Mouse (Mus musculus): ENCODE data around the gene Pef1. TPM values are rescaled to one million over a fixed set of nuclear protein-coding genes. Genes with fewer than 3 reads are reported as not detected.
A peak's percentile ranks its signal among the peaks of the same experiment; 100 is the strongest.

Gene Pef1
- polyA plus RNA-seq, 1 experiment from 2014 or later, result 62.1 TPM

- ATAC-seq, result no peak
- H3K9me3 ChIP-seq (replicated peaks; ENCODE audit: control insufficient read depth, low read length, poor library complexity, severe bottlenecking), result no peaks in the 10 kb centered on the region
- H3K4me3 ChIP-seq (ENCODE audit: low read depth, low read length), result no peak overlapping the region
- H3K27ac ChIP-seq (ENCODE audit: low read length), result no peak overlapping the region
- 53% methylated on average over 3 of the region's 3 CpGs for WGBS
- peaks cover 3% of the 10 kb centered on the region; the same call in 1 of the 2 replicates for H3K4me1 ChIP-seq (ENCODE audit: control insufficient read depth, insufficient read depth, low read length)
- H3K4me2 ChIP-seq (ENCODE audit: low read length), result no peak overlapping the region
- H3K27me3 ChIP-seq (ENCODE audit: control insufficient read depth, insufficient read depth, low read depth, low read length), result no peaks in the 10 kb centered on the region
- no peak overlapping the region for H3K9ac ChIP-seq (ENCODE audit: low read depth, low read length)
- H3K36me3 ChIP-seq (ENCODE audit: control insufficient read depth, insufficient read depth, low read length), result no peaks in the 10 kb centered on the region
These were observed 31.8 kb upstream of the Pef1 start for GRCm38 (mm10) chr4:130070523-130070922.

GRCm38 (mm10) chr4:130071758-130072157 is 30.6 kb upstream of the Pef1 start:
- WGBS, result 85% methylated on average over 2 of the region's 2 CpGs
- Histone ChIP-seq H3K9ac (ENCODE audit: low read depth, low read length) (no peak overlapping the region), H3K9me3 (replicated peaks; ENCODE audit: control insufficient read depth, low read length, poor library complexity, severe bottlenecking) (no peaks in the 10 kb centered on the region), H3K4me1 (ENCODE audit: control insufficient read depth, insufficient read depth, low read length) (peaks cover 3% of the 10 kb centered on the region; the same call in 1 of the 2 replicates), H3K27ac (ENCODE audit: low read length) (no peak overlapping the region), H3K4me2 (ENCODE audit: low read length) (no peak overlapping the region), H3K36me3 (ENCODE audit: control insufficient read depth, insufficient read depth, low read length) (no peaks in the 10 kb centered on the region), H3K27me3 (ENCODE audit: control insufficient read depth, insufficient read depth, low read depth, low read length) (no peaks in the 10 kb centered on the region), H3K4me3 (ENCODE audit: low read depth, low read length) (no peak overlapping the region)
- ATAC-seq, result no peak

GRCm38 (mm10) chr4:130073367-130073766 is 29.0 kb upstream of the Pef1 start:
- Histone ChIP-seq H3K4me2 (ENCODE audit: low read length) (no peak overlapping the region), H3K27ac (ENCODE audit: low read length) (no peak overlapping the region), H3K9ac (ENCODE audit: low read depth, low read length) (no peak overlapping the region), H3K4me1 (ENCODE audit: control insufficient read depth, insufficient read depth, low read length) (peaks cover 6% of the 10 kb centered on the region; the same call in 1 of the 2 replicates), H3K4me3 (ENCODE audit: low read depth, low read length) (no peak overlapping the region), H3K9me3 (replicated peaks; ENCODE audit: control insufficient read depth, low read length, poor library complexity, severe bottlenecking) (no peaks in the 10 kb centered on the region), H3K27me3 (ENCODE audit: control insufficient read depth, insufficient read depth, low read depth, low read length) (no peaks in the 10 kb centered on the region), H3K36me3 (ENCODE audit: control insufficient read depth, insufficient read depth, low read length) (no peaks in the 10 kb centered on the region)
- ATAC-seq, result no peak
- WGBS, result 85% methylated on average over 4 of the region's 4 CpGs

GRCm38 (mm10) chr4:130074761-130075515 is 27.4 kb upstream of the Pef1 start:
- H3K4me2 ChIP-seq (ENCODE audit: low read length), result no peak overlapping the region
- H3K4me3 ChIP-seq (ENCODE audit: low read depth, low read length), result no peak overlapping the region
- no peaks in the 10 kb centered on the region for H3K27me3 ChIP-seq (ENCODE audit: control insufficient read depth, insufficient read depth, low read depth, low read length)
- H3K27ac ChIP-seq (ENCODE audit: low read length), result no peak overlapping the region
- peaks cover 6% of the 10 kb centered on the region; the same call in 1 of the 2 replicates for H3K4me1 ChIP-seq (ENCODE audit: control insufficient read depth, insufficient read depth, low read length)
- ATAC-seq, result peak; percentile 51; the same call in 1 of the 2 replicates
- no peaks in the 10 kb centered on the region for H3K9me3 ChIP-seq (replicated peaks; ENCODE audit: control insufficient read depth, low read length, poor library complexity, severe bottlenecking)
- WGBS, result 64% methylated on average over 17 of the region's 17 CpGs
- H3K36me3 ChIP-seq (ENCODE audit: control insufficient read depth, insufficient read depth, low read length), result no peaks in the 10 kb centered on the region
- no peak overlapping the region for H3K9ac ChIP-seq (ENCODE audit: low read depth, low read length)

- Histone ChIP-seq H3K4me3 (ENCODE audit: low read depth, low read length) (no peak overlapping the region), H3K9ac (ENCODE audit: low read depth, low read length) (no peak overlapping the region), H3K27ac (ENCODE audit: low read length) (no peak overlapping the region), H3K36me3 (ENCODE audit: control insufficient read depth, insufficient read depth, low read length) (no peaks in the 10 kb centered on the region), H3K9me3 (replicated peaks; ENCODE audit: control insufficient read depth, low read length, poor library complexity, severe bottlenecking) (no peaks in the 10 kb centered on the region), H3K4me2 (ENCODE audit: low read length) (no peak overlapping the region), H3K4me1 (ENCODE audit: control insufficient read depth, insufficient read depth, low read length) (peaks cover 6% of the 10 kb centered on the region; the same call in 1 of the 2 replicates), H3K27me3 (ENCODE audit: control insufficient read depth, insufficient read depth, low read depth, low read length) (no peaks in the 10 kb centered on the region)
- WGBS, result 36% methylated on average over 8 of the region's 8 CpGs
- ATAC-seq, result no peak
These were observed 25.5 kb upstream of the Pef1 start for GRCm38 (mm10) chr4:130076856-130077255.

GRCm38 (mm10) chr4:130078816-130079485 is 23.4 kb upstream of the Pef1 start:
- ATAC-seq, result no peak
- H3K9ac ChIP-seq (ENCODE audit: low read depth, low read length), result no peak overlapping the region
- H3K4me2 ChIP-seq (ENCODE audit: low read length), result no peak overlapping the region
- WGBS, result 57% methylated on average over 17 of the region's 17 CpGs
- no peak overlapping the region for H3K4me3 ChIP-seq (ENCODE audit: low read depth, low read length)
- H3K36me3 ChIP-seq (ENCODE audit: control insufficient read depth, insufficient read depth, low read length), result no peaks in the 10 kb centered on the region
- H3K27me3 ChIP-seq (ENCODE audit: control insufficient read depth, insufficient read depth, low read depth, low read length), result no peaks in the 10 kb centered on the region
- no peaks in the 10 kb centered on the region for H3K9me3 ChIP-seq (replicated peaks; ENCODE audit: control insufficient read depth, low read length, poor library complexity, severe bottlenecking)
- peaks cover 9% of the 10 kb centered on the region; the same call in 1 of the 2 replicates for H3K4me1 ChIP-seq (ENCODE audit: control insufficient read depth, insufficient read depth, low read length)
- no peak overlapping the region for H3K27ac ChIP-seq (ENCODE audit: low read length)

- H3K27ac ChIP-seq (ENCODE audit: low read length), result no peak overlapping the region
- no peaks in the 10 kb centered on the region for H3K36me3 ChIP-seq (ENCODE audit: control insufficient read depth, insufficient read depth, low read length)
- WGBS, result 57% methylated on average over 3 of the region's 3 CpGs
- H3K9ac ChIP-seq (ENCODE audit: low read depth, low read length), result no peak overlapping the region
- no peak for ATAC-seq
- H3K9me3 ChIP-seq (replicated peaks; ENCODE audit: control insufficient read depth, low read length, poor library complexity, severe bottlenecking), result no peaks in the 10 kb centered on the region
- no peak overlapping the region for H3K4me3 ChIP-seq (ENCODE audit: low read depth, low read length)
- H3K4me2 ChIP-seq (ENCODE audit: low read length), result no peak overlapping the region
- no peaks in the 10 kb centered on the region for H3K27me3 ChIP-seq (ENCODE audit: control insufficient read depth, insufficient read depth, low read depth, low read length)
- H3K4me1 ChIP-seq (ENCODE audit: control insufficient read depth, insufficient read depth, low read length), result peaks cover 9% of the 10 kb centered on the region; the same call in 1 of the 2 replicates
These were observed 22.8 kb upstream of the Pef1 start for GRCm38 (mm10) chr4:130079521-130079920.

GRCm38 (mm10) chr4:130081345-130082190 is 20.8 kb upstream of the Pef1 start:
- peaks cover 6% of the 10 kb centered on the region; the same call in 1 of the 2 replicates for H3K4me1 ChIP-seq (ENCODE audit: control insufficient read depth, insufficient read depth, low read length)
- H3K27me3 ChIP-seq (ENCODE audit: control insufficient read depth, insufficient read depth, low read depth, low read length), result no peaks in the 10 kb centered on the region
- peak; percentile 80 for ATAC-seq
- no peaks in the 10 kb centered on the region for H3K36me3 ChIP-seq (ENCODE audit: control insufficient read depth, insufficient read depth, low read length)
- H3K27ac ChIP-seq (ENCODE audit: low read length), result 0 out of 2 replicates have a peak overlapping the region, but pooled peaks have one; percentile 35
- no peak overlapping the region for H3K4me3 ChIP-seq (ENCODE audit: low read depth, low read length)
- H3K9ac ChIP-seq (ENCODE audit: low read depth, low read length), result no peak overlapping the region
- H3K9me3 ChIP-seq (replicated peaks; ENCODE audit: control insufficient read depth, low read length, poor library complexity, severe bottlenecking), result no peaks in the 10 kb centered on the region
- 75% methylated on average over 19 of the region's 19 CpGs for WGBS
- H3K4me2 ChIP-seq (ENCODE audit: low read length), result no peak overlapping the region

Data from midbrain, embryonic 16.5 days (tissue).